Mouse (Mus musculus) small intestine, adult 2 months (tissue): ENCODE results near the gene Agap1.

ENCODE experiments used
- CTCF ChIP-seq: fragments of 200-500 bp; IDR thresholded peaks from 2 replicates; pipeline ENCODE4 v1.5.1; 2012; ENCODE audit warnings: low read depth, mild to moderate bottlenecking, control low read depth, inconsistent platforms, low read length, moderate library complexity, mixed read lengths; ENCODE audit not compliant: insufficient replicate concordance, insufficient read length; ENCODE audit errors: extremely low read depth
- POLR2A ChIP-seq: fragments of 200-500 bp; IDR thresholded peaks from 2 replicates; pipeline ENCODE4 v1.6.1; 2012; ENCODE audit warnings: low read depth, mild to moderate bottlenecking, control low read depth, inconsistent platforms, low read length, moderate library complexity

GRCm38 (mm10) chr1:89552470-89552869, 97.9 kb downstream of the Agap1 start:
- TF ChIP-seq POLR2A (no peak), CTCF (no peak)
